Mouse (Mus musculus) spleen, adult 2 months (tissue): Measurements from ENCODE around the gene Arnt2.

Source experiments
- CTCF ChIP-seq: fragments of 200-500 bp; IDR thresholded peaks from 2 replicates; pipeline ENCODE4 v1.5.1; 2011; ENCODE audit warnings: mild to moderate bottlenecking, inconsistent platforms; ENCODE audit not compliant: insufficient read depth, insufficient read length, insufficient replicate concordance; ENCODE audit errors: extremely low read depth
- POLR2A ChIP-seq: fragments of 200-500 bp; IDR thresholded peaks from 2 replicates; pipeline ENCODE4 v1.6.1; 2011; ENCODE audit warnings: low read depth, low read length, inconsistent platforms

- no peak for TF ChIP-seq CTCF
- TF ChIP-seq POLR2A, result no peak
These were observed 48.8 kb downstream of the Arnt2 start for GRCm38 (mm10) chr7:84361086-84361684.
